Mouse (Mus musculus) ES-E14 (cell line): ENCODE results near the gene Ropn1l.

Experiments
- CHD2 ChIP-seq: IDR thresholded peaks from 2 replicates; pipeline ENCODE4 v1.6.1; 2014; ENCODE audit warnings: mild to moderate bottlenecking, low read depth, low read length, inconsistent platforms
- HCFC1 ChIP-seq: IDR thresholded peaks from 2 replicates; pipeline ENCODE4 v1.6.1; 2012; ENCODE audit warnings: low read length, inconsistent platforms, borderline replicate concordance; ENCODE audit not compliant: insufficient read depth
- MAFK ChIP-seq: IDR thresholded peaks from 2 replicates; pipeline ENCODE4 v1.6.1; 2014; ENCODE audit warnings: mild to moderate bottlenecking, low read depth, low read length, inconsistent platforms; ENCODE audit not compliant: insufficient read depth
- ZC3H11A ChIP-seq: IDR thresholded peaks from 2 replicates; pipeline ENCODE4 v1.6.1; 2012; ENCODE audit warnings: low read depth, mild to moderate bottlenecking, inconsistent platforms, low read length, borderline replicate concordance

- TF ChIP-seq ZC3H11A: no peak
- no peak for TF ChIP-seq CHD2
- TF ChIP-seq HCFC1: no peak
- no peak for TF ChIP-seq MAFK
Measured at GRCm38 (mm10) chr15:31392705-31393104, 60.8 kb downstream of the Ropn1l start.
